Mouse (Mus musculus) thymus, postnatal 36 days (tissue): Measurements from ENCODE around the gene Gtsf1.

Experiments used
- DNase-seq, 2 experiments: peaks; one replicate each; pipeline ENCODE4 v3.0.0; 2022; ENCODE audit warnings: mixed read lengths in 2 of 2

Gtsf1 gene

GRCm38 (mm10) chr15:103377752-103378664, 52.3 kb downstream of the Gtsf1 start:
- DNase-seq: no peak

DNA sequence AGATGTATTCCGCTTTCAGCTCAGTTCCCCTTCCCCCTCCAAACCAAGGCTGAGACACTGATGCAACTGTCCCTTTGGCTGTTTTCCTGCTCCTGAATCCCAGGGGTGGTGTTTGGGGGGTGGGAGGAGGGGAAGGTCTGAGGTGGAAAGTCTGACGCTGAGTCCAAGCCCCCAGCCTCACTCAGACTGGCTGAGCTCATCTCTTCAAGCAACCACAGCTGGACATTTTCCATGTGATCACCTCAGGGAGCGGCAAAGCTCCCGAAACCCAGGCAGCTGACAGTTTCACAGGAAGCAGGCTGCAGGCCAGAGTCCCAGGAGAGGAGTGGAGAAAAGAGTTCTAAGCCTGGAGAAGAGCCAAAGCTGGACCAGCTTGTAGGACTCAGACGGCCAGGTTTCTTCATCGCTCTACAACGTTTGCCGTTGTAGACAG, 53.4 kb downstream of the Gtsf1 start:
- DNase-seq: no peak

DNA sequence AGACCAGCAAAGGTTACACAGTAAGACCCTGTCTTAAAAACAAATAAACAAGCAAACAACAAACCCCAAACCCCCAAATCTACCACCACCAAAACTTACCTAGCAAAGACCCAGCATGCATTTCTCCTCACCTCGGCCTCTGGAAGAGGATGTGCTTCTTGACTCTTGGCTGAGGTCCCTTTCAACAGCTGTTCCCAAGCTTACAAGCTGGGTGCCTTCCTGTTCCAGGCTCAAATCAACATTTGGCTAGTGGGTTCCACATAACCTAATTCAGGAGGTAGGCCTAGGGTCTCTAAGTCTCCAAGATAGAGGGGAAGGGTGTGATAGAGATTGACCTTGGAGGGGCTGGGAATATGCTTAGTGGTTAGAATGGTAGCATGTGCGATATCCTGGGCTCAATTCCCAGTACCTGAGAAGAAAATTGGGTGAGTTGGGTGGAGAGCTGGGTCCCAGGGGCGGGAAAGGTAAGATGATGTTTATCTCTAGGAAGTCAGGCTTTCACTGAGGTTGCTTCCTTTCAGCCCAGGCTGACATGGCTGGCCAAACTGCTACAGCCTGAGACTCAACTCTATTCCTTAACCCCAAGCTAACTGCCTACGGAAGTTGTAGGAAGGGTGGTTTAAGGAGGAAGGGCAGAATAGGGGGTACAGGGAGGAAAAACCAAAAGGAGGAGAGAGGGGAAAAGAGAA, 55.0 kb downstream of the Gtsf1 start:
- DNase-seq: no peak

DNA sequence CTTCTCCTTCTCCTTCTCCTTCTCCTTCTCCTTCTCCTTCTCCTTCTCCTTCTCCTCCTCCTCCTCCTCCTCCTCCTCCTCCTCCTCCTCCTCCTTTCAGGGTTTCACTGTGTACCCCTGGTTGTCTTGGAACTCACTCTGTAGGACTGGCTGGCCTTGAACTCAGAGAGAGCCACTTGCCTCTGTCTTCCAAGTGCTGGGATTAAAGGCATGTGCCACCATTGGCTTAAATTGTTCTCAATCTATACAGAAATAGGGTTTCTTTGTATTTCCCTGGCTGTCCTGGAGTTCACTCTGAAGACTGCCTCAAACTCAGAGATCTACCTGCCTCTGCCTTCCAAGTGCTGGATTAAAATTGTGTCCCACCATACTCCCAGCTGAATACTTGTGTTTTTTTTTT, 57.8 kb downstream of the Gtsf1 start:
- no peak for DNase-seq

DNA sequence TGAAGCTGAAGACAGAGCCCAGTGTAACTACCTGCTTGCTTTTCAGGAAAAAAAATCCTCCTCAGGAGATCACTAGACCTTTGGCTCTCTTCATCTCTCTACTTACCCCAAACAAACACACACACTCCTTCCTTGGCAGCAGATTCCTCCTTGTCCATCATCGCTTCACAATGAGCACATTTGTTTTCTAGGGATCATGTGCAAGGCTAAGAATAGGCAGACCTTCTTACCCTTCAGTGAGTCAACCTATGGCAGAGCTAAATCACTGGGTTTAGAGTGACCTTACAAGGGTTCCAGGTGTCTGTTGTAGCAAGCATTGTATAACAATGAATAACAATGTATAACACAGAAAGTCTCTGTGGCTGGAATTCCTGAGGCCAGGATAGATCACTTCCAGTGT, 58.5 kb downstream of the Gtsf1 start:
- no peak for DNase-seq

- DNase-seq: no peak
Measured at GRCm38 (mm10) chr15:103371208-103371607, 59.1 kb downstream of the Gtsf1 start.

- no peak for DNase-seq
Measured at GRCm38 (mm10) chr15:103370462-103370861, 59.8 kb downstream of the Gtsf1 start.

DNA sequence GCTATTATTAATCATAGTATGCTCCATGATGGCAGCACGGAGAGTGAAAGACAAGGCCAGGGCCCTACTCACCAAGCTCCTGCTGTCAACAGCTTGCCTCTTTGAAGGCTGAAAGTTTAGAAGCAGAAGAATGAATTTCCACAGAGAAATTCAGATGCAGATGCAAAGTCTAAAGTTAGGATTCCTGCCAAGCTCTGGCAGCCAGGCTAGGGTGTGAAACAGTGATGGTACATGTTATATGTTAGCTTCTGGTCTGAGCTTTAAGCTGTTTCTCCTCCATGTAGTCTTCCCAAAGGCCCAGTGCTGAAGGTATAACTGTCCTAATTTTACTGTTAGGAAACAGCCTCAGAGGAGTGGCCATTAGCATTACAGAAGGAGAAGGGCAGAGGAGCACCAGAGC, 61.1 kb downstream of the Gtsf1 start:
- no peak for DNase-seq

DNA sequence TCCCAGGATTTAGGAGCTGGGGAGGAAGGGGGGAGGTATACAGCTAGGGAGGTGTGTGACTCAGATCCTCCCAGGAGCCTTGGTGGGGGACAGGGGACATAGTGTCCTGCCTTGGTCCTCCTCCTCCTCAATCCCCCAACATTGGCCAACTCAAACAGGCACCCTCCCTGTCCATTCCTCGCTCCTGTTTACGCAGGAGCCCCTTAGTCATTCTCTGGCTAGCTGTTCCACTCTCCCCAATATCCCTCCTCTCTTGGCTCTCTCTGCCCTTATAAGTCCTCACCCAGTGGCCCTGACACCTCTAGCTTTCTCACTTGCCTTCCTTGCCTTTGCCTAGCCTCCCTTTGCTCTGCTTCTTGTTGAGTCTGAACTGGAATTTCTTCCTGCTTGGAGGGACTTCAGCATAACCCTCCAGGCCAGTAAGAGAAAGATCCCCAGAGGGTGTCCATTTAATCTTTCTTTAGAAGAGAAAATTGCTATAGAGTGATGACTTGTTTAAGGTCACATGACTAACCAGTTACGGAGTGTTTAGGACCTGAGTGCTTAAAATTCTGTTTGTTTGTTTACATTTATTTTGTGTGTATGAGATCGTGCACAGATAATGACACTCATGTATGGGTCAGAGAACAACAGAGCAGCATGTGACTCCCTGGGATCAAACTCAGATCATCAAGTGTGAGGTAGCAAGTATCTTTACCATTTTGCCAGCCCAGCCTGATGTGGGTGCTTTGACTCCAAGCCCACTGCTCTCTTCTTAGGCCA, 61.9 kb downstream of the Gtsf1 start:
- no peak for DNase-seq

DNA sequence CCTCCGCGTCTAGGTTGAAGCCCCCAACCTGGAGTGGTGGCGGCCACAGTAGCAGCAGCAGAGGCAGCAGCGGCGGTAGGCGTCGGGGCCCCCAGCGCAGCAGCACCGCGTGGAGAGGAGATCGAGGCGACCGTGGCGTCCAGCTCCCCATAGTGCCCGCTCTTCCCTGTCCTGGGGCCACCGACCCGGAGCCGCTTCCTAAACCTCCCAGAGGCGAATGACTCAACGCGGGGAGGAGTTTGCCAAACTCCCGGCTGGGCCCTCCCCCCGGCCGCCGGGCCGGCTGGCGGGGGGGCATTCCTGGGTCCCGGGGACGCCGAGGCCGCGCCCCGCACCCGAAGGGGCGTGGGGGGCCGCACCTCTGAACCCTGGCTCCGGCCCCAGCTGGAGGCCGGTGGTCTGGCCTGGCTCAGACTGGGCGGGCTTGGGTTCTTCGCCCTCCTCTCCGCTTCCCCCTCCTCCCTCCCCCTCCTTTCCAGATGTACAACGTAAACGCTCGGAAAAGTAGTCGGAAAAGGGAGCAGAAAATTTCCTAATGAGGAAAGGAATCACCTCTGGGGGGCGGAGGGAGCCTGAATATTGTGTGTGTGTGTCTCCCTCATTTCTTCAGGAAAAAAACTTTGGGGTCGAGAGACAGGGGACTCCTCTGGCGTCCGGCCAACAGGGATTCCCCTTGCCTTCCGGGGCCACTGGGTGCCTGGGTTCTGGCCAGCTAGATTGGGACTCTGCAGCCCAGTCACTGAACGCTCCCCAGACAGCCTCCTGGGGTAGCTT, 63.7 kb downstream of the Gtsf1 start, which contains the start of gene Itga5:
Gene Itga5 (minus strand): TSS at position 388 of the 774 bp plus-strand sequence.
- peak; percentile 41 to 48 for DNase-seq

GRCm38 (mm10) chr15:103365471-103366375, 64.5 kb downstream of the Gtsf1 start:
- DNase-seq: peak; percentile 72 to 79

DNA sequence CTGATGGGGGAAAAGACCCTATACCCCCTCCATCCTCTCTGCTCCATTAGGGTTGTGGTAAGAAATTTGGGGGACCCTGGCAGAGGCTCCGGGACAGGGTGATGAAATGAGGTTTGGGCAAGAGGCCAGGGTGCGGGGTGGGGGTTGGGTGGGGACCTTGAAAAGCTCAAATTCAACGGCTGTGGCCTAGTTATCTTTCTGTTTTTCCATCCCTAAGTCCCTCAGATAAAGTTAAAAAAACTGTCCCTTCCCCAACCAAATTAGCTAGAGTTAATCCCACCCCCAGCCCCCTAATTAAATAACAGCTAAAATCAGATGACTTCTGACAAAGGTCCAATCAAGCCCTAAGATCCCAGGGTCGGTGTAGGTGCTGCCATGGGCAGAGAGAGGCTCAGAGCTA, 65.5 kb downstream of the Gtsf1 start:
- DNase-seq: no peak

GRCm38 (mm10) chr15:103363809-103364208, 66.5 kb downstream of the Gtsf1 start:
- DNase-seq: no peak

DNA sequence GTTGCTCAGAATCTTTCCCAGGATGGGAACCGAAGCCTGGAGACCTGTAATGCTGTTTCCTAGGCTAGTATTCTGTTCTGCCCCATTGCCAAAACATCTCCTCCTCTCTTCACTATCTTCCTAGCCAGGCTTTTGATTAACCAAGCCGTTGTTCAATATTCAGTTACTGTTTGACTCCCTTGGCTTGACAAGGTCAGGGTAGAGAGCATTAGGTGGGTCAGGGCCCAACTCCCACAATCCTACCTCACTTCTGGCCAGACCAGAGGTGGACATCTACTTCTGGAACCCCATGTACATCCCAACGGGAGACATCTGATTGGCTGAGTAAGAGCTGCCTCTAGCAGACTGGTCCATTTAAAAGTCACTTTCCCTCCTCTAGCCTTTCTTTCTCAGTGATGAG, 67.3 kb downstream of the Gtsf1 start:
- no peak for DNase-seq

- DNase-seq: no peak
Measured at GRCm38 (mm10) chr15:103362333-103362732, 67.9 kb downstream of the Gtsf1 start.

- DNase-seq: no peak
Measured at GRCm38 (mm10) chr15:103361269-103361668, 69.0 kb downstream of the Gtsf1 start.

DNA sequence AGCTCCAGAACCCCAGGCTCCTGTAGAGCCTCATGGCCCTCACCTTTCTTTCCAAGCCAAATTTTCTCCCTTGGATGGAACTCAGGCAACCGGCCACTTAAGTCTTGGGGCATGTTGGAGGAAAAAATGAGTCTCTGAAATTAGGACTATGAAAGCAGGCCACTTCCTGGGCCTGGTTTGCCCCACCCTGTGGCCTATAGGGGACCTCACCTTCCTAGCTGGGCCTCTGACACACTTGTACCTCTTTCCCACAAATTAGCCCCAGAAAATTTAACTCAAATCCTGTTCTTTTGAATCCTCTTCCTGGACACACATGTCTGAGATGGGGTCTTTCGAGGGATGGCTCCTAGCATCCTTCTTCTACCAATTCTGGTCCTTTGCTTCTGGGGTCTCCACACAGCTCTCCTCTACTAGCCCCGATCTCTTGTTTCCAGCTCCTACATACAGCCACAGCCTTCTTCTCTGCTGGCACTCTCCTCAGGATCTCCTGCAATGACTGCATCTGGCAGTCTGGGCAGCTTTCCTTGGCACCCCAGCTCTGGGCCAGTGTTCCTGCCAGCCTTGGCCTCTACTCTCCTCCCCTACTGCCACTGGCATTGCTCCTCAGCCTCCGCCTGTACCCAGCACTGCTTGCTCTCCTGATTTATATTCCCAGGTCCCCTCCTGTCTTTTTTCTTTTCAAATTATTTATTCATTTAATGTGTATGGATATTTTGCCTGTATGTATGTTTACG, 70.2 kb downstream of the Gtsf1 start:
- no peak for DNase-seq

- no peak for DNase-seq
Measured at GRCm38 (mm10) chr15:103359122-103359510, 71.2 kb downstream of the Gtsf1 start.

- DNase-seq: no peak
Measured at GRCm38 (mm10) chr15:103358278-103359121, 71.8 kb downstream of the Gtsf1 start.

DNA sequence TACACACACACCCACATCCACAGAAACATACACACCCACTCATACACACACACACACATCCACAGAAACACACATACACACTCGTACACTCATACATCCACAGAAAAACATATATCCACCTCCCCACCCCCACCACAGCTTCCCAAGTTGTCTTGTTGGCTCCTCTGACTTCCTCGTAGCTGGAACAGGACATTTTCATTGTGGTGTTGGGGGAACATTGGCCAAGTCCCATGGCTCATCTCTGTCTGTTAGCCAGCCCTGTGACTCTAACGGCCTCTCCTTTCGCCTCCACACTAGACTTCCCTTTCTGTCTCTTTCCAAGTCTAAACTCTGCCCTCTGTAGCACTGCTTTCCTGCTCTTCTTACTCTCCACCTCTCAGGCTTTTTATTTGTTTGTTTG, 72.5 kb downstream of the Gtsf1 start:
- no peak for DNase-seq
